Mouse (Mus musculus) embryo, embryonic 11.5 days (tissue): Measurements from ENCODE around the gene Pidd1.
"Not testable (repeated sequence)": the region's sequence is repeated elsewhere in the genome, so short reads cannot be mapped to it uniquely, and the experiment has no call there.

Experiments used
- DNase-seq: peaks from one replicate; pipeline ENCODE4 v3.0.0-alpha.2; 2012; ENCODE audit warnings: low read depth, low spot score

The Pidd1 gene

GRCm38 (mm10) chr7:141416144-141416841, 27.5 kb downstream of the Pidd1 start:
- no peak for DNase-seq

DNA sequence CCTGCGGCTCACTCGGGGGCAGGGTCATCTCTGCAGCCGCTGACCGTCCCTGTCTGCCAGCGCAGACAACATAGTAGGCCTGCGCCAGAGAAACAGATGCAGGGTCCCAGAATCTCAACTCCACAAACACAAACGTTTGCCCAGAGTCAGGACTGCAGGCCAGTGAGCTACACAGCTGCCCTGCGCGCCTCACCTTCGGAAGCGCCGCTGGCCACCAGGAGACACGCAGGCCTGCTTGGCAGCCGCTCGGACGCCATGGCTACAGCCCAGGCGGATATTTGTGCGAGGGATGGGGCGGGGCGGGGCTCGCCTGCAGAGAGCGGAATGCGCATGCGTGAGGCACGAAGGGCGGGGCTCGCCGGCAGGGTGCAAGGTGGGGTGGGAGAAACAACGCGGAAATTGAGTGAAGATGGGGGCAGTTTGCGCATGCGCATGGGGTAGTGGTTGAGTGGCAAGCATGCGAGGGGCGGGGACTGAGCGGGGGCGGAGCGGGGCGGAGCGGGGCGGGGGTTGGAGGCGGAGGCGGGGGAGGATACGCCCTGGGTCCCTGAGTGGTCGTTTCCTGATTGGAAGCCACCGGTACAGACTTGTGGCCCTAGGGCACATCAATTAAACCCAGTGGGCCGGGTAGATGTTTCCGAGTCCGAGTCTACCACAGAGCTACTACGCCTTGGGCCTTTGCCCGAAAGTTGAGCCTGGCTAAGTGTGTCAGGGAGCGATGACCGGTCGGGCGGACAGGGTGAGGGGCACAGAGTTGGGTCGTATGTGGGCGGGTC, 29.8 kb downstream of the Pidd1 start, which contains the start of gene Gatd1:
Gene Gatd1 (minus strand): TSS at position 328 of the 776 bp plus-strand sequence.
- peak; percentile 100 for DNase-seq

DNA sequence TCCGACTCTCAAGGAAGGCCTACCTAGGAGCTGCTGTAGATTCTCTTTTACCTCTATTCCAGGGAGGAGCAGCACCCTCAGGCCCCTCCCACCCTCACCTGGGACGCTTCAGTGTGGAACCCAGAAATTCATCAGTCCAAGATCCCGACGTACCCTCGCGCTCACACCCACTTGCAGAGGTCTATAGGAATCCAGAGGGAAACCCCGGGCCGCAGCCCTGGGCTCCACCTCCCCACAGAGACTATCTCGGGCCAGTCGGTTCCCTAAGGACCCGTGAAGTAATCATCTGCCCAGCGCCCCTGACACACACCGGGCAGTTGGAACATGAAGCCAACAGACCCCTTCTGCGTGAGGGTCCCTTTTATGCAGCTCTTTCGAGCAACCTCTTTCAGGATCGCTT, 30.5 kb downstream of the Pidd1 start:
- DNase-seq, result no peak

DNA sequence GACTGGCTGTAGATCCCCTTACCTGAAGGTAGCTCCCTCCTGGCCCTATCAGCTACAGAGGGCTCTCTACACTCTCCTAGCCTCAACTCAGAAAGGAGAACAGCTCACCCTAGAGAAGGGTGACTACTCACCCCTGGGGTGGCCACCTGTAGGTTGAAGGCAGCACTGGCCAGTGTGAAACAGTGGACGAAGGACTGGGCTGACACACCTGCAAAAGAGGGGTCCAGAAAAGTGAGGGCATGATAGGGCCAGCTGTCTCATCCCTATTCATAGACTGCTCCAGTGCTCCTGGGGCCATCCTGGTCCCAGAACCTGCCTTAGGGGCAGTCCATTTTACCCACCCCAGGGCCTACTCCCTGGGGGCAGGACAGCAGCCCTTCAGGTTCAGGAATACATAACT, 32.2 kb downstream of the Pidd1 start:
- DNase-seq, result no peak

- no peak for DNase-seq
Observed at GRCm38 (mm10) chr7:141410631-141411030, 33.2 kb downstream of the Pidd1 start.

- peak; percentile 69 for DNase-seq
Observed at GRCm38 (mm10) chr7:141408833-141409232, 35.0 kb downstream of the Pidd1 start.

DNA sequence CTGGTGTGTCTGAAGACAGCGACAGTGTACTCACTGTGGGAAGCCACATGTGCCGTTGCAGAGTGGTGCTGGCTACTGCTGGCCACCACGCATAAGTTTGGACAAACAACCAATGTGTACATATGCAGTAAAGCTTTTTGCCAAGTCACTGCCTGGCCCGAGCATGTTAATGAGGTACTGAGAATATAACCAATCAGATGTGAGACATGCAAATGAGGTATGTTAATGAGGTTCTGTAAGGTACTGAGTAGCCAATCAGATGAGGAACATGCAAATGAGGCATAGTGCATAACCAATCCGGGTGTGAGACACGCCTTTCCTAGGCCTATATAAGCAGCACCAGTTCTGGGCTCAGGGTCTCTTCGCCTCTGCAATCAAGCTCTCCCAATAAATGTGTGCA, 36.2 kb downstream of the Pidd1 start:
- not testable (repeated sequence) for DNase-seq

DNA sequence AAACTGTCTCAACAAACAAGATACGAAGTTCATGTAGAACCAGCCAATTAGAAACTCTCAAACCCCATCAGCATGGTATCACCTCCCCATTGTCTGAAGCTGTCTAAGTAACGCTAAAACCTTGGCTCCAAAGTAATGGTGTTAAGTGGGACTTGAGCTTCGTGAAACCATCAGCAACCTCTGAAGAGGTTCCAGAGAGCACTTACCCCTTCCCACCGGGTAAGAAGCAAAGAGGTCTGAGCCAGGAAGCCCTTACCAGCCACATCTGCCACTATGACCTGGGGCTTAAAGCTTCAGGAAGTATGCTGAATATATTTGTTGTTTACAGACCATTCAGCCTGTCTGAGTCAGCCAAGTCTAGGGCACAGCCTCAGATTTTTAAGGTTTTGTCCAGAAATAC, 38.4 kb downstream of the Pidd1 start:
- DNase-seq, result no peak

- DNase-seq, result no peak
Observed at GRCm38 (mm10) chr7:141403305-141403704, 40.5 kb downstream of the Pidd1 start.

DNA sequence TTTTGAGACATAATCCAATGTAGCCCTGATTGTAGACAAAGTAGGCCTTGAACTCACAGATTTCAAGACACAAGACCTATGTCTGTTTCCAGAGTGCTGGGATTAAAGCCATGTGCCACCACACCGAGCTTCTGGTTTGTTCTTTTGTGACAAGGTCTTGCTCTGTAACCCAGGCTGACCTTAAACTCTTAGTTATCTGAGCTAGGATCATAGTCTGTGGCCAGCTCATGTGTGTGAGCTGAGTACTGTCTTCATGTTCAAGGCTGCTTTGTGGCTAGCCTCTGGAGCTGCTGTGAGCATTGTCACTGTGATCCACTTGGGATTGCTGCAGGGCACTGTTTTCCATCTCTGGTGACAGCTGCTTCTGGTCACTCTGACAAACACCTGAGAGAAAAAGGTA, 48.5 kb downstream of the Pidd1 start:
- no peak for DNase-seq

DNA sequence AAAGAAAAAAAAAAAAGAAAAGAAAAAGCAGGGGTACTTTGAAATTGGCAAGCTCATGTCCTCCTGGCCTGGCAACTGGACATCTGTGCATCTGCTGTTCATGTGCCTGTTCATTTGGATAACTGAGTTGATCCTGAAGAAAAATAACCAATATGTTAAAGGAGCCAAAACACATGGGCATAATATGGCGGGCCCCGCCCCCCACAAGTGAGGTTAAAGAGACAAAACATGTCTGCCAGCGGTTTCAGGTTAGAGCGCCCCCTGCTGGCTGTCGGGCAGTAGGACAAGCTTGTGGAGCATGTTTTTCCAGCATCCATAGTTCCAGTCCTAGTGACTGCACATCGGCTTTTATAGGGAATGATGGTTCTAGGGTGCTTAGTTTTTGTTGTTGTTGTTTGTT, 49.1 kb downstream of the Pidd1 start:
- DNase-seq, result peak; percentile 57

- DNase-seq, result no peak
Observed at GRCm38 (mm10) chr7:141394158-141394557, 49.7 kb downstream of the Pidd1 start.

- no peak for DNase-seq
Observed at GRCm38 (mm10) chr7:141392552-141393222, 51.1 kb downstream of the Pidd1 start.

DNA sequence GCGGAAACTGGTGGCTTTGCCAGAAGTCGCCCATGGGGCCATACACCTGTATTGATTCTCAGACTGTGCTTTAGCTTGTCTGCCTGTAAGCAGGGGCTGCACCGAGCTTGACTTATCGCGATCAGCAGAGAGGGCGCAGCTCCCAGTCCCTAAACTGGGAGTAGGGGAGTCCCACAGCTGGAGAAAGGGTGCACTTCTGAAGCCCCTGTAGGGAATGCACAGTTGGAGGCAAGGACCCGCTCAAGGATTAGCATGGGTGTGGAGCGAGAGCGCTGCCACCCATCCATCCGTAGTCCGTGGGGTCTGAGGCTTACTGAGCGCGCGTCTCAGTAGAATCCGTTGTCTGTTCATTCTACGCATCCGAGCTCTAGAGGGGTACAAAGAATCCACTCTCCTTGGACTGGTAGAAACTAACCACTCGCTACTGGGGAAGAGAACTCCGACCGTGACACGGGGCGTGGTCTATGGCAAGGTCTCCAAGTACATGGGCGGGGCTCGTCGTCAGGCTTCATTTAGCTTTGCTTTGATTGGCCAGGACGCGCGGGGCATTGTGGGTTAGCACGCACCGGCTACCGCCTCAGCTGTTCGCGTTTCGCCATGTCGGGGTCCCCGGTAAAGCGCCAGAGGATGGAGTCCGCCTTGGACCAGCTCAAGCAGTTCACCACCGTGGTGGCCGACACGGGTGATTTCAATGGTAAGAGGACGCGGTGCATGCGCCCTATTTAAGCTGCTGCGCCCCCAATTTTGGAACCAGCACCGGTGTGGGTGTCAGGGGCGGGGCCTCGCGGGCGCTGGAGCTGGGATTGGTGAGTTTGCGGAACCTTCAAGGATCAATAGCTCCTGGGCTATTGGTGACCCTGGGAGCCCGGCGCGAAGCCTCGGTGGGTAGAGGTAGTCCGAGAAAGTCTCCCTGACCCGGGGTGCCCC, 51.9 kb downstream of the Pidd1 start, which contains the start of gene Taldo1:
Gene Taldo1 (plus strand): TSS at position 575 of the 927 bp plus-strand sequence.
- DNase-seq, result peak; percentile 91

DNA sequence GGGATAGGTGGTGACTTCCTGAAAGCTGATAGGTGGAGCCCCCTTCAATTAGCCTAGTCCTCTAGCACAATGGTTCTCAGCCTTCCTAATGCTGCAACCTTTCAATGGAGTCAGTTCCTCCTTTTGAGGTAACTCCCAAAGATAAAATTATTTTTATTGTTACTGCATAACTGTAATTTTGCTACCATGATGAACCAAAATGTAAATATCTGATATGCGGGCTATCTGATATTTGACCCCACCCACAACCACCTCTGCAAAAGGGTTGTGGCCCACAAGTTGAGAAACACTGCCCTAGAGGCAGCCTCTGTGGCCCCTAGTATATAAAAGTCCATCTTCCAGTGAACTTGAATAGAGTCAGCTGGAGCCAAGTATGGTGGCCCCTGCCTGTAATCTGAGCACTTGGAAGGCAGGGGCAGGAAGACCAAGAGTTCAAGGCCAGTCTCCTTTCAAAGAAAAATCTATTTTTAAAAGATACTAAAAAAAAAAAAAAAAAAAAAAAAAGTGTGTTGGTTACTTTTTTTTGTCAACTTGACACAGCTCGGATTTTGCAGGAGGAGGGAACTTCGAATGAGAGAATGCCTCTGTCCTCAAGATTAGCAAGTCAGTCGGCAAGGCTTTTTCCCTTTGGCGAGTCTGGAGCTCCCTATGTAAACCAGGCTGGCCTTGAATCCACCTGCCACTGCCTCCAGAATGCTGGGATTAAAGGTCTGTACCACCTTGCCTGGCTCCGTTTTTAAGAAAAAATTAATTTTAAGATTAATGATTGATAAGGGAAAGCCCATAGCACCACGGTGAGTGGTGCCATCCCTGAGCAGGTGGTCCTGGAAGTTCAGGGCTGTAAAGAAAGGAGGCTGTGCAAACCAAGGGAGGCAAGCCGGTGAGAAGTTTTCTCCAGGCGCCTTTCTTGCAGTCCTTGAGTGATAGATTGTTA, 53.2 kb downstream of the Pidd1 start:
- DNase-seq, result no peak

GRCm38 (mm10) chr7:141388487-141389109, 55.2 kb downstream of the Pidd1 start:
- DNase-seq, result no peak
